Mouse (Mus musculus): Measurements from ENCODE around the gene Arih2. TPM values are rescaled to one million over a fixed set of nuclear protein-coding genes. Genes with fewer than 3 reads are reported as not detected.

Gene Arih2
- polyA plus RNA-seq, 1 experiment, result 53.7 TPM

- H3K27ac ChIP-seq (ENCODE audit: insufficient read depth, low read length), result no peak overlapping the region
- no peak for TF ChIP-seq POLR2A (IDR thresholded peaks at IDR 0.05; ENCODE audit: borderline replicate concordance, insufficient read depth, low read length)
- no peak for TF ChIP-seq CTCF (IDR thresholded peaks at IDR 0.05; ENCODE audit: borderline replicate concordance, insufficient read depth, low read depth, low read length)
- DNase-seq, result no peak
- H3K4me1 ChIP-seq (ENCODE audit: control insufficient read depth, insufficient read depth, low read length), result peaks cover 6% of the 10 kb centered on the region
- no peaks in the 10 kb centered on the region for H3K27me3 ChIP-seq (ENCODE audit: control insufficient read depth, insufficient read depth, low read length)
- 82% methylated on average over 3 of the region's 3 CpGs for WGBS
- H3K4me3 ChIP-seq (replicated peaks; ENCODE audit: insufficient read depth, low read depth, low read length), result no peak overlapping the region
Measured at GRCm38 (mm10) chr9:108594354-108594753, 54.8 kb downstream of the Arih2 start.

GRCm38 (mm10) chr9:108591462-108591861 lies 57.7 kb downstream of the Arih2 start:
- H3K27ac ChIP-seq (ENCODE audit: insufficient read depth, low read length), result no peak overlapping the region
- H3K4me3 ChIP-seq (replicated peaks; ENCODE audit: insufficient read depth, low read depth, low read length), result no peak overlapping the region
- no peak for TF ChIP-seq CTCF (IDR thresholded peaks at IDR 0.05; ENCODE audit: borderline replicate concordance, insufficient read depth, low read depth, low read length)
- TF ChIP-seq POLR2A (IDR thresholded peaks at IDR 0.05; ENCODE audit: borderline replicate concordance, insufficient read depth, low read length), result no peak
- DNase-seq, result peak in 1 of 2 experiments; percentile 61
- 20% methylated on average over 4 of the region's 4 CpGs for WGBS
- H3K4me1 ChIP-seq (ENCODE audit: control insufficient read depth, insufficient read depth, low read length), result peaks cover 24% of the 10 kb centered on the region
- no peaks in the 10 kb centered on the region for H3K27me3 ChIP-seq (ENCODE audit: control insufficient read depth, insufficient read depth, low read length)

- no peak overlapping the region for H3K27ac ChIP-seq (ENCODE audit: insufficient read depth, low read length)
- H3K4me1 ChIP-seq (ENCODE audit: control insufficient read depth, insufficient read depth, low read length), result peaks cover 19% of the 10 kb centered on the region
- no peak for DNase-seq
- no peaks in the 10 kb centered on the region for H3K27me3 ChIP-seq (ENCODE audit: control insufficient read depth, insufficient read depth, low read length)
- 77% methylated on average over 5 of the region's 5 CpGs for WGBS
- TF ChIP-seq POLR2A (IDR thresholded peaks at IDR 0.05; ENCODE audit: borderline replicate concordance, insufficient read depth, low read length) (no peak), CTCF (IDR thresholded peaks at IDR 0.05; ENCODE audit: borderline replicate concordance, insufficient read depth, low read depth, low read length) (no peak)
- H3K4me3 ChIP-seq (replicated peaks; ENCODE audit: insufficient read depth, low read depth, low read length), result no peak overlapping the region
Measured at GRCm38 (mm10) chr9:108589229-108589628, 60.0 kb downstream of the Arih2 start.

- peak; percentile 56 to 72 for DNase-seq
- H3K27me3 ChIP-seq (ENCODE audit: control insufficient read depth, insufficient read depth, low read length), result no peaks in the 10 kb centered on the region
- peaks cover 19% of the 10 kb centered on the region for H3K4me1 ChIP-seq (ENCODE audit: control insufficient read depth, insufficient read depth, low read length)
- H3K4me3 ChIP-seq (replicated peaks; ENCODE audit: insufficient read depth, low read depth, low read length), result peak overlapping the region; percentile 17
- peak overlapping the region; percentile 20 for H3K27ac ChIP-seq (ENCODE audit: insufficient read depth, low read length)
- WGBS, result 6% methylated on average over 14 of the region's 14 CpGs
- TF ChIP-seq POLR2A (IDR thresholded peaks at IDR 0.05; ENCODE audit: borderline replicate concordance, insufficient read depth, low read length) (no peak), CTCF (IDR thresholded peaks at IDR 0.05; ENCODE audit: borderline replicate concordance, insufficient read depth, low read depth, low read length) (no peak)
Measured at GRCm38 (mm10) chr9:108587571-108588180, 61.5 kb downstream of the Arih2 start.

GRCm38 (mm10) chr9:108579344-108579690 lies 69.9 kb downstream of the Arih2 start:
- TF ChIP-seq CTCF (IDR thresholded peaks at IDR 0.05; ENCODE audit: borderline replicate concordance, insufficient read depth, low read depth, low read length) (no peak), POLR2A (IDR thresholded peaks at IDR 0.05; ENCODE audit: borderline replicate concordance, insufficient read depth, low read length) (no peak)
- peaks cover 7% of the 10 kb centered on the region for H3K4me1 ChIP-seq (ENCODE audit: control insufficient read depth, insufficient read depth, low read length)
- H3K27me3 ChIP-seq (ENCODE audit: control insufficient read depth, insufficient read depth, low read length), result no peaks in the 10 kb centered on the region
- no peak for DNase-seq
- 61% methylated on average over 5 of the region's 5 CpGs for WGBS
- peak overlapping the region; percentile 72 for H3K4me3 ChIP-seq (replicated peaks; ENCODE audit: insufficient read depth, low read depth, low read length)
- H3K27ac ChIP-seq (ENCODE audit: insufficient read depth, low read length), result no peak overlapping the region

- no peak for TF ChIP-seq CTCF (IDR thresholded peaks at IDR 0.05; ENCODE audit: borderline replicate concordance, insufficient read depth, low read depth, low read length)
- TF ChIP-seq POLR2A (IDR thresholded peaks at IDR 0.05; ENCODE audit: borderline replicate concordance, insufficient read depth, low read length), result peak; percentile 66; the same call in 1 of the 2 replicates
- Histone ChIP-seq H3K4me3 (replicated peaks; ENCODE audit: insufficient read depth, low read depth, low read length) (peak within 1 kb of the TSS; percentile 72), H3K27me3 (ENCODE audit: control insufficient read depth, insufficient read depth, low read length) (no peaks in the 10 kb centered on the region), H3K27ac (ENCODE audit: insufficient read depth, low read length) (0 out of 2 replicates have a peak within 1 kb of the TSS, but pooled peaks have one; percentile 16), H3K4me1 (ENCODE audit: control insufficient read depth, insufficient read depth, low read length) (peaks cover 7% of the 10 kb centered on the region)
- whole genome bisulfite sequencing, result 3% methylated on average over 51 of the region's 51 CpGs
- DNase-seq, result peak; percentile 85 to 93
Measured at GRCm38 (mm10) chr9:108578545-108579343, 70.4 kb downstream of the Arih2 start, which contains the start of gene Wdr6. TSS of gene Wdr6 (minus strand) at chr9:108578739.

GRCm38 (mm10) chr9:108577934-108578544 lies 71.1 kb downstream of the Arih2 start:
- Histone ChIP-seq H3K4me3 (replicated peaks; ENCODE audit: insufficient read depth, low read depth, low read length) (peak overlapping the region; percentile 72), H3K27ac (ENCODE audit: insufficient read depth, low read length) (no peak overlapping the region), H3K27me3 (ENCODE audit: control insufficient read depth, insufficient read depth, low read length) (no peaks in the 10 kb centered on the region), H3K4me1 (ENCODE audit: control insufficient read depth, insufficient read depth, low read length) (peaks cover 7% of the 10 kb centered on the region)
- under 1% methylated on average over 24 of the region's 24 CpGs for WGBS
- DNase-seq, result peak; percentile 46 to 52
- TF ChIP-seq POLR2A (IDR thresholded peaks at IDR 0.05; ENCODE audit: borderline replicate concordance, insufficient read depth, low read length) (no peak), CTCF (IDR thresholded peaks at IDR 0.05; ENCODE audit: borderline replicate concordance, insufficient read depth, low read depth, low read length) (no peak)

Data from cerebellum, adult 2 months (tissue).